Mouse (Mus musculus) MEL (cell line): ENCODE data around the gene Adam12. TPM values are rescaled to one million over a fixed set of nuclear protein-coding genes. Genes with fewer than 3 reads are reported as not detected.

ENCODE experiments used
- DNase-seq: peaks from one replicate; pipeline ENCODE4 v3.0.0; 2011; ENCODE audit warnings: low read depth, low spot score
- H3K27ac ChIP-seq: 2 replicates; pipeline ENCODE4 v1.5.1; 2012; ENCODE audit warnings: low read depth, mild to moderate bottlenecking, control low read depth, low read length, moderate library complexity; ENCODE audit not compliant: control insufficient read depth
- H3K27me3 ChIP-seq, 2 experiments: fragments of 150-350 bp in 1 of 2; sonication (generic) in 1 of 2; 2 replicates each; pipeline ENCODE4 v1.6.1; 2012; ENCODE audit warnings: low read length in 2 of 2, mild to moderate bottlenecking in 2 of 2, improper control_type of control experiment in 1 of 2, moderate library complexity in 1 of 2; ENCODE audit not compliant: insufficient read depth in 2 of 2, control insufficient read depth in 1 of 2
- H3K36me3 ChIP-seq, 2 experiments: 2 replicates each; pipeline ENCODE4 v1.6.1; 2012 to 2014; ENCODE audit warnings: low read length in 2 of 2, improper control_type of control experiment in 1 of 2, inconsistent platforms in 1 of 2, mild to moderate bottlenecking in 1 of 2; ENCODE audit not compliant: insufficient read depth in 2 of 2, control insufficient read depth in 1 of 2
- H3K4me1 ChIP-seq, 2 experiments: fragments of 150-350 bp in 1 of 2; sonication (generic) in 1 of 2; 2 replicates each; pipeline ENCODE4 v1.6.1; 2012; ENCODE audit warnings: low read length in 2 of 2, improper control_type of control experiment in 1 of 2, mild to moderate bottlenecking in 1 of 2; ENCODE audit not compliant: insufficient read depth in 2 of 2, control insufficient read depth in 1 of 2
- H3K4me3 ChIP-seq, 2 experiments: fragments of 150-350 bp in 1 of 2; sonication (generic) in 1 of 2; 2 replicates each; pipeline ENCODE4 v1.5.1; 2012; ENCODE audit warnings: low read depth in 2 of 2, low read length in 2 of 2, mild to moderate bottlenecking in 2 of 2, moderate library complexity in 2 of 2, control low read depth in 1 of 2, improper control_type of control experiment in 1 of 2; ENCODE audit not compliant: control insufficient read depth in 1 of 2, insufficient read depth in 1 of 2
- H3K79me2 ChIP-seq: 2 replicates; pipeline ENCODE4 v1.6.1; 2012; ENCODE audit warnings: mild to moderate bottlenecking, low read length, moderate library complexity; ENCODE audit not compliant: control insufficient read depth, poor library complexity, insufficient read depth
- H3K9ac ChIP-seq: 2 replicates; pipeline ENCODE4 v1.6.1; 2012; ENCODE audit warnings: low read depth, mild to moderate bottlenecking, control low read depth, low read length, moderate library complexity; ENCODE audit not compliant: control insufficient read depth, poor library complexity, severe bottlenecking
- H3K9me3 ChIP-seq: fragments of 150-350 bp; sonication (generic); replicated peaks from 2 replicates; pipeline ENCODE4 v1.6.1; 2012; ENCODE audit warnings: mild to moderate bottlenecking, low read length, improper control_type of control experiment, moderate library complexity; ENCODE audit not compliant: insufficient read depth
- BHLHE40 ChIP-seq: IDR thresholded peaks from 2 replicates; pipeline ENCODE4 v1.6.1; 2012; ENCODE audit warnings: low read depth, mild to moderate bottlenecking, inconsistent platforms, low read length, improper control_type of control experiment, borderline replicate concordance
- CHD1 ChIP-seq: IDR thresholded peaks from 2 replicates; pipeline ENCODE4 v1.6.1; 2012; ENCODE audit warnings: low read depth, mild to moderate bottlenecking, inconsistent platforms, low read length, improper control_type of control experiment
- CHD2 ChIP-seq: IDR thresholded peaks from 2 replicates; pipeline ENCODE4 v1.6.1; 2011; ENCODE audit warnings: low read length, improper control_type of control experiment
- CTCF ChIP-seq, 3 experiments: IDR thresholded peaks in 2 of 3; conservative IDR thresholded peaks in 1 of 3; 2 replicates each; pipeline ENCODE4 v1.5.1; 2011 to 2012; ENCODE audit warnings: low read length in 3 of 3, low read depth in 2 of 3, mild to moderate bottlenecking in 2 of 3, improper control_type of control experiment in 1 of 3, inconsistent platforms in 1 of 3, mixed read lengths in 1 of 3, moderate library complexity in 1 of 3; ENCODE audit not compliant: control insufficient read depth in 1 of 3, insufficient read depth in 1 of 3, poor library complexity in 1 of 3, severe bottlenecking in 1 of 3
- E2F4 ChIP-seq: IDR thresholded peaks from 2 replicates; pipeline ENCODE4 v1.6.1; 2011; ENCODE audit warnings: low read depth, low read length, improper control_type of control experiment, borderline replicate concordance
- ELF1 ChIP-seq: IDR thresholded peaks from 2 replicates; pipeline ENCODE4 v1.6.1; 2014; ENCODE audit warnings: low read depth, mild to moderate bottlenecking, inconsistent platforms, low read length, improper control_type of control experiment, moderate library complexity
- GATA1 ChIP-seq: IDR thresholded peaks from 2 replicates; pipeline ENCODE4 v1.6.1; 2011; ENCODE audit warnings: low read depth, low read length, improper control_type of control experiment
- JUND ChIP-seq: IDR thresholded peaks from 2 replicates; pipeline ENCODE4 v1.6.1; 2011; ENCODE audit warnings: low read depth, mild to moderate bottlenecking, improper control_type of control experiment, low read length
- KAT2A ChIP-seq: conservative IDR thresholded peaks from 2 replicates; pipeline ENCODE4 v1.6.1; 2012; ENCODE audit warnings: low read depth, low read length, improper control_type of control experiment, inconsistent platforms
- MAFK ChIP-seq: IDR thresholded peaks from 2 replicates; pipeline ENCODE4 v1.6.1; 2011; ENCODE audit warnings: low read depth, mild to moderate bottlenecking, low read length, improper control_type of control experiment, borderline replicate concordance
- MAX ChIP-seq: IDR thresholded peaks from 2 replicates; pipeline ENCODE4 v1.6.1; 2011; ENCODE audit warnings: low read length, improper control_type of control experiment
- MAZ ChIP-seq: IDR thresholded peaks from 2 replicates; pipeline ENCODE4 v1.6.1; 2012; ENCODE audit warnings: low read depth, mild to moderate bottlenecking, inconsistent platforms, low read length, improper control_type of control experiment
- MXI1 ChIP-seq: IDR thresholded peaks from 2 replicates; pipeline ENCODE4 v1.6.1; 2011; ENCODE audit warnings: mild to moderate bottlenecking, low read depth, low read length, improper control_type of control experiment
- MYB ChIP-seq: IDR thresholded peaks from 2 replicates; pipeline ENCODE4 v1.6.1; 2011; ENCODE audit warnings: mild to moderate bottlenecking, low read depth, low read length, improper control_type of control experiment
- MYC ChIP-seq: IDR thresholded peaks from 2 replicates; pipeline ENCODE4 v1.6.1; 2011; ENCODE audit warnings: low read depth, mild to moderate bottlenecking, low read length, improper control_type of control experiment, moderate library complexity
- POLR2A ChIP-seq, 2 experiments: IDR thresholded peaks; 2 replicates each; pipeline ENCODE4 v1.6.1; 2011 to 2012; ENCODE audit warnings: low read length in 2 of 2, mild to moderate bottlenecking in 2 of 2, control low read depth in 1 of 2, improper control_type of control experiment in 1 of 2, low read depth in 1 of 2, moderate library complexity in 1 of 2; ENCODE audit not compliant: control insufficient read depth in 1 of 2, insufficient read depth in 1 of 2, poor library complexity in 1 of 2
- POLR2AphosphoS5 ChIP-seq: IDR thresholded peaks from 2 replicates; pipeline ENCODE4 v1.6.1; 2012; ENCODE audit warnings: low read depth, borderline replicate concordance, mild to moderate bottlenecking, inconsistent platforms, low read length, moderate library complexity, mixed read lengths
- SIN3A ChIP-seq: IDR thresholded peaks from 2 replicates; pipeline ENCODE4 v1.6.1; 2012; ENCODE audit warnings: low read length, improper control_type of control experiment, inconsistent platforms
- SMC3 ChIP-seq: IDR thresholded peaks from 2 replicates; pipeline ENCODE4 v1.6.1; 2011; ENCODE audit warnings: low read depth, low read length, improper control_type of control experiment
- TAL1 ChIP-seq: IDR thresholded peaks from 2 replicates; pipeline ENCODE4 v1.6.1; 2012; ENCODE audit warnings: mild to moderate bottlenecking, inconsistent platforms, low read length, moderate library complexity, mixed read lengths
- TCF12 ChIP-seq: IDR thresholded peaks from 2 replicates; pipeline ENCODE4 v1.6.1; 2014; ENCODE audit warnings: low read depth, mild to moderate bottlenecking, inconsistent platforms, low read length, improper control_type of control experiment, moderate library complexity
- ZC3H11A ChIP-seq: IDR thresholded peaks from 2 replicates; pipeline ENCODE4 v1.6.1; 2012; ENCODE audit warnings: low read depth, mild to moderate bottlenecking, inconsistent platforms, low read length, improper control_type of control experiment
- ZNF384 ChIP-seq: IDR thresholded peaks from 2 replicates; pipeline ENCODE4 v1.6.1; 2012; ENCODE audit warnings: low read depth, mild to moderate bottlenecking, inconsistent platforms, low read length, improper control_type of control experiment
- polyA plus RNA-seq, 2 experiments: library from polyadenylated mRNA; stranded (reverse) in 1 of 2; unstranded in 1 of 2; fragments of >175 nt in 1 of 2; fragments of >200 nt in 1 of 2; gene quantifications; 2 replicates each; pipeline versions ENCODE4 v1.2.1 to v1.2.4; 2012; ENCODE audit warnings: low replicate concordance in 2 of 2, low read depth in 1 of 2; ENCODE audit not compliant: insufficient read length in 2 of 2, insufficient read depth in 1 of 2, missing spikeins in 1 of 2
- total RNA-seq: library from RNA; depleted of rRNA; stranded (reverse); fragments of 300-350 nt; gene quantifications from 2 replicates; pipeline ENCODE4 v1.2.3, GENCODE M21; 2012

Adam12 gene
- total and polyA plus RNA-seq, 3 experiments = not detected

DNA sequence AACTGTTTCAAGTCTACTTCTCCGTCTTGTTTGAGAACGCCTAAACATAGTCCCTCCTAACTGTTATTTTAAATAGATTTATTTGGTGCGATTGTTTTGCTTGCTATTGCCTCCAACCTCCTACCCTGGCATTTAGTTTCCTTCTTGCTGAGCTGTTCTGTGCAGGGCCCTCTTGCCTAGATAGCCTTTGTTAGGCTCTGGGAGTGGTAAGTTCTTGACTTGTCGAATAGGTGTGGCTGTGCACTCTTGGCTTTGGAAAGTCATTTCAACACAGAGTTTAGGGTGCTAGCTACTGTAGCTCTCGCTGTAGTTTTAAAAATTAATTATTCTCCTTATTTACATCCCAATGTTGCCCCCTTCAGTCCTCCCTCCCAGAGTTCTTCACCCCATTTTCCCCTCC lies 222.8 kb downstream of the Adam12 start:
- TF ChIP-seq CTCF (IDR thresholded peaks at IDR 0.05 in 2 of 3, conservative IDR thresholded peaks at IDR 0.05 in 1 of 3; ENCODE audit: control insufficient read depth in 1 of 3, insufficient read depth in 1 of 3, low read depth in 2 of 3, low read length in 3 of 3, poor library complexity in 1 of 3, severe bottlenecking in 1 of 3) (no peak), ELF1 (no peak), CHD1 (no peak), BHLHE40 (no peak), SMC3 (no peak), JUND (no peak), CHD2 (no peak), TCF12 (no peak), MAFK (no peak), MAX (no peak)
- H3K9me3 ChIP-seq = no peaks in the 10 kb centered on the region
- no peak for DNase-seq
- no peaks in the 10 kb centered on the region for H3K4me1 ChIP-seq
- H3K27me3 ChIP-seq = no peaks in the 10 kb centered on the region
- no peak overlapping the region for H3K27ac ChIP-seq
- no peaks in the 10 kb centered on the region for H3K79me2 ChIP-seq
- H3K4me3 ChIP-seq = no peak overlapping the region
- no peaks in the 10 kb centered on the region for H3K36me3 ChIP-seq
- H3K9ac ChIP-seq = no peak overlapping the region

DNA sequence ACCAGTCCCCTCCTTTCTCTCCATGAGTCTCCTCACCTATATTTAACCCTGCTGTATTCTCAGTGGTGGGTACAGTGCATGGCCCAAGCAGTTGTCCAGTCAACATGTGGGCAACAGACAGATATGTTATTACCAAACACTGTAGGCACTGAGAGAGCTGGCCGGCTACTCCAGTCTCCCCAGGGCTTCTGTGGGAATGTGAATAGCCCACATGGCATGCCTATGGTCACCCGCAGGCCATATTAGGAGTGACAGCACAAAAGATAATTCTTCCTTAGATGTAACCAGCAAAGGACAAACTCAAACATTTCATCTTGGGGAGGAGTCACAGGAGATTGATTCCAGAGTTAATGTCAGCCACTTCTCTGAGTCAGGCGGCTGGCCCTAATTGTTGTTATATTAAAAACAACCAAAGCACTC lies 224.0 kb downstream of the Adam12 start:
- no peaks in the 10 kb centered on the region for H3K27me3 ChIP-seq
- H3K9ac ChIP-seq = no peak overlapping the region
- H3K9me3 ChIP-seq = no peaks in the 10 kb centered on the region
- no peaks in the 10 kb centered on the region for H3K79me2 ChIP-seq
- no peaks in the 10 kb centered on the region for H3K36me3 ChIP-seq
- no peak overlapping the region for H3K4me3 ChIP-seq
- H3K4me1 ChIP-seq = no peaks in the 10 kb centered on the region
- DNase-seq = no peak
- TF ChIP-seq MYC (no peak), CHD2 (no peak), MAZ (no peak), POLR2AphosphoS5 (no peak), MAFK (no peak), ZNF384 (no peak), E2F4 (no peak), SIN3A (no peak), ZC3H11A (no peak), MXI1 (no peak), POLR2A (IDR thresholded peaks at IDR 0.05; ENCODE audit: control insufficient read depth in 1 of 2, insufficient read depth in 1 of 2, low read depth in 1 of 2, low read length in 2 of 2, poor library complexity in 1 of 2) (no peak), TCF12 (no peak), KAT2A (no peak), GATA1 (no peak), MYB (no peak), TAL1 (no peak)
- H3K27ac ChIP-seq = no peak overlapping the region
